Mouse (Mus musculus): ENCODE results near the gene Dixdc1.

Gene Dixdc1

GRCm38 (mm10) chr9:50700921-50701691 lies 38.2 kb downstream of the Dixdc1 start:
- no peak for DNase-seq (ENCODE audit: extremely low spot score, low read depth, low spot score)

GRCm38 (mm10) chr9:50698418-50699409 lies 40.6 kb downstream of the Dixdc1 start:
- no peak for DNase-seq (ENCODE audit: extremely low spot score, low read depth, low spot score)

- DNase-seq (ENCODE audit: extremely low spot score, low read depth, low spot score), result no peak
Observed at GRCm38 (mm10) chr9:50697706-50698041, 41.6 kb downstream of the Dixdc1 start.

GRCm38 (mm10) chr9:50696851-50697705 lies 42.2 kb downstream of the Dixdc1 start:
- DNase-seq (ENCODE audit: extremely low spot score, low read depth, low spot score), result no peak

GRCm38 (mm10) chr9:50695153-50695552 lies 44.2 kb downstream of the Dixdc1 start:
- DNase-seq (ENCODE audit: extremely low spot score, low read depth, low spot score), result no peak

GRCm38 (mm10) chr9:50693631-50694030 lies 45.7 kb downstream of the Dixdc1 start:
- DNase-seq (ENCODE audit: extremely low spot score, low read depth, low spot score), result peak; percentile 41

- DNase-seq (ENCODE audit: extremely low spot score, low read depth, low spot score), result no peak
Observed at GRCm38 (mm10) chr9:50692626-50693580, 46.4 kb downstream of the Dixdc1 start.

GRCm38 (mm10) chr9:50686866-50687652 lies 52.3 kb downstream of the Dixdc1 start:
- no peak for DNase-seq (ENCODE audit: extremely low spot score, low read depth, low spot score)

- DNase-seq (ENCODE audit: extremely low spot score, low read depth, low spot score), result no peak
Observed at GRCm38 (mm10) chr9:50681727-50682126, 57.6 kb downstream of the Dixdc1 start.

GRCm38 (mm10) chr9:50679406-50679805 lies 59.9 kb downstream of the Dixdc1 start:
- no peak for DNase-seq (ENCODE audit: extremely low spot score, low read depth, low spot score)

- DNase-seq (ENCODE audit: extremely low spot score, low read depth, low spot score), result no peak
Observed at GRCm38 (mm10) chr9:50674771-50675170, 64.5 kb downstream of the Dixdc1 start.

GRCm38 (mm10) chr9:50670690-50671089 lies 68.6 kb downstream of the Dixdc1 start:
- DNase-seq (ENCODE audit: extremely low spot score, low read depth, low spot score), result no peak

GRCm38 (mm10) chr9:50667579-50668498 lies 71.5 kb downstream of the Dixdc1 start:
- no peak for DNase-seq (ENCODE audit: extremely low spot score, low read depth, low spot score)

GRCm38 (mm10) chr9:50666442-50666841 lies 72.9 kb downstream of the Dixdc1 start:
- no peak for DNase-seq (ENCODE audit: extremely low spot score, low read depth, low spot score)

GRCm38 (mm10) chr9:50664826-50665225 lies 74.5 kb downstream of the Dixdc1 start:
- DNase-seq (ENCODE audit: extremely low spot score, low read depth, low spot score), result no peak

- DNase-seq (ENCODE audit: extremely low spot score, low read depth, low spot score), result no peak
Observed at GRCm38 (mm10) chr9:50660431-50660830, 78.9 kb downstream of the Dixdc1 start.

GRCm38 (mm10) chr9:50659392-50660217 lies 79.7 kb downstream of the Dixdc1 start, which contains the start of gene Dlat:
TSS of gene Dlat (minus strand) at chr9:50659780.
- DNase-seq (ENCODE audit: extremely low spot score, low read depth, low spot score), result peak; percentile 80
